Mouse (Mus musculus) forebrain, embryonic 13.5 days (tissue): Measurements from ENCODE around the gene Fam217b. TPM values are rescaled to one million over a fixed set of nuclear protein-coding genes. Genes with fewer than 3 reads are reported as not detected.

Experiments used
- ATAC-seq: fragments of 200-750 bp; cut with Nextera tagmentation; 2 replicates; pipeline ENCODE4 v1.8.0; 2017
- H3K27ac ChIP-seq: fragments of 300-500 bp; sonication (generic); 2 replicates; pipeline ENCODE4 v1.5.1; 2015; ENCODE audit warnings: inconsistent platforms, mild to moderate bottlenecking, moderate library complexity
- H3K27me3 ChIP-seq: fragments of 300-500 bp; sonication (generic); 2 replicates; pipeline ENCODE4 v1.6.1; 2015; ENCODE audit warnings: mild to moderate bottlenecking, inconsistent platforms
- H3K36me3 ChIP-seq: fragments of 300-500 bp; sonication (generic); 2 replicates; pipeline ENCODE4 v1.6.1; 2015; ENCODE audit warnings: mild to moderate bottlenecking, inconsistent platforms; ENCODE audit not compliant: poor library complexity, severe bottlenecking
- H3K4me1 ChIP-seq: fragments of 300-500 bp; sonication (generic); 2 replicates; pipeline ENCODE4 v1.6.1; 2015; ENCODE audit warnings: inconsistent platforms
- H3K4me2 ChIP-seq: fragments of 300-500 bp; sonication (generic); 2 replicates; pipeline ENCODE4 v1.6.1; 2015; ENCODE audit warnings: inconsistent platforms, mild to moderate bottlenecking, moderate library complexity
- H3K4me3 ChIP-seq: fragments of 300-500 bp; sonication (generic); 2 replicates; pipeline ENCODE4 v1.5.1; 2015; ENCODE audit warnings: mild to moderate bottlenecking, inconsistent platforms
- H3K9ac ChIP-seq: fragments of 300-500 bp; sonication (generic); 2 replicates; pipeline ENCODE4 v1.6.1; 2015; ENCODE audit warnings: mild to moderate bottlenecking, inconsistent platforms
- H3K9me3 ChIP-seq: fragments of 300-500 bp; sonication (generic); replicated peaks from 2 replicates; pipeline ENCODE4 v1.6.1; 2016; ENCODE audit warnings: inconsistent platforms
- WGBS: fragments of 180-500 bp; shearing (Covaris S2); methylation state at CpG from one replicate; pipeline ENCODE4 v1.1.7; 2015; 5-methylcytosine and 5-hydroxymethylcytosine counted together
- polyA plus RNA-seq: library from polyadenylated mRNA; unstranded; fragments of >200 nt; fragmentation: Nextera tagmentation; extraction: Ambion mirVana; gene quantifications from 2 replicates; pipeline ENCODE4 v1.2.1, GENCODE M21; 2015

Fam217b gene
- polyA plus RNA-seq = 1.9 and 3.1 TPM in 2 replicates

DNA sequence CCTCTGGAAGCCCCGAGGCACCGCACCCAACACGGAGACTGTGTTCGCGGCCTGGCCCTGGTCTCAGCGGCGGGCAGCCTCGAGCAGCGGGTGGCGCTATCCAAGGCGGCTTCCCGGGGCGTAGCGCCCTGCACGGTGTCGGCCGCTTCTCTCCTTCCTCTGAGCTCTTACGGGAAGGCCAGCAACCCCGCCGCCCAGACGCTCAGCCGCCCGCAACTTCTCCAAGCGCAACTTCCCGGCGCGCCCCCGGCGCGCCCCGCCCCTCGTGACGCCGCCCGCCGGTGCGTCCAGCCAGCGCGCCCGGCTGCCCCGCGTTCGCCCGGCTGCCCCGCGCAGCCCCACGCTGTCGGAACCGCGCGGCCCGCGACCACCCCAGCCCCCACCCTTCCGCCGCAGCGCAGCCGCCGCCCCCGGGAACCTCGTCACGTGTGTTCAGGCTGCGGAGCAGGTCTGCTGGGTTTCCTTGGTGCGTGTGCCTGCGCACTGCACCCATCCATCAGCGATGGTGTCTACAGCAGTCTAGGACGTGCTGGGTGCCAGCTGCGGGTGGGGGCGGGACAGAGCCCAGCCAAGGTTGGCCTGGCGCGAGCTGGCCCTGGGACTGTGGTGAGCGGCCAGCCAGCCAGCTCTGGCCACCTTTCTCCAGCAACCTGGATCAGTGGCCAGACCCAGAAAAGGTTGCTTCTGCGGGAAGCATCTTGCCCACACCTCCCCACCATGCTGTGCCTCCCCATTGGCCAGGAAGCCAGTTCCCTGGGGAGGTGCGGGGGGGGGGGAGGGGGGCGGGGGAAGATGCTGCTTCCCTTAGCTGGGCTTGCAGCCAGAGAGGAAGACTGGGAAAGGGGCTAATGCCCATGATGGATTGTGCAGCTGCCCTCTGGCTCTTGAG lies at the start of gene Fam217b, which contains the start of gene Ppp1r3d:
Gene Fam217b (plus strand): TSS at position 264 of the 889 bp plus-strand sequence.
Gene Ppp1r3d (minus strand): TSS at position 212 of the 889 bp plus-strand sequence.
- Histone ChIP-seq H3K4me3 (peak within 1 kb of the TSS; percentile 64), H3K27me3 (peaks cover 23% of the 10 kb centered on the region), H3K9ac (peak within 1 kb of the TSS; percentile 64), H3K9me3 (no peaks in the 10 kb centered on the region), H3K27ac (0 out of 2 replicates have a peak within 1 kb of the TSS, but pooled peaks have one; percentile 6), H3K4me2 (peak within 1 kb of the TSS; percentile 98), H3K36me3 (no peaks in the 10 kb centered on the region), H3K4me1 (peaks cover 18% of the 10 kb centered on the region)
- under 1% methylated on average over 48 of the region's 74 CpGs for WGBS
- ATAC-seq = peak; percentile 91

DNA sequence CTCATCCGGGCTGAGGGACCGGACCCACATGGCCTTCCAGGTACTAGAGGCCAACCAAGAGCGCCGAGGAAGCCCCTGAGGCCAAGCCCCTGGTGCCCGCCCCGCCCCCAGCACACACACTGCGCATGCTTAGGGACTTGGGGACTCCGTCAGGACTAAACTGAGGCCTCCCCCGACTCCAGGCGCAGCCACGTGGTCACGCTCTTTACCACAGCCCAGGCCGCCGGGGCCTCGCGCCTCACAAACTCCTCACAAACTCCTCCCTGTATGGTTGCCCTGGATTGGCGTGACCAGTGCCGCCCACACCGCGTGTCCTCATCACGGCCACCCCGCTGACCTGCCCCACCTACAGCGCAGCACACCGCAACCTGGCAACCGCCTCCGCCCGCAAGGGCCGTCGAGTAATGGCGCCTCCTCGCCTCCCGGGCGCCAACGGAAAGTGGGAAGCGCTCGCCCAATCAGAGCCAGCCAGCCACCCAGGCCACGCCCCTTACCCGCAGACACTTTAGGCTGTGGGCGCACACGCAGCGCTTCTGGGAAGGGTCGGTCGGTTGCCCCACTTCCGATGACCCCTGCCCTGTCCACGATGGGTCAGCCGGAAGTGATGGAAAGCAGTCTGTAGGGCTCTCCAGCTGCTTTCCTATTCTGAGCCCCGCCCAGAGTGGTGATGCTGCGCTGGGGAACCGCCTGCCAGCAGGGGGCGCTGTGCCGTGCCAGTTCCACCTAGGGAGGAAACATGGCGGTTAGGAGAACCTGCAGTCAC lies 7.1 kb upstream of the Fam217b start, which contains the start of gene Sycp2:
Gene Sycp2 (minus strand): TSS at position 633 of the 763 bp plus-strand sequence.
- Histone ChIP-seq H3K27me3 (peaks cover 3% of the 10 kb centered on the region), H3K4me2 (no peak within 1 kb of the TSS), H3K4me3 (no peak within 1 kb of the TSS), H3K36me3 (no peaks in the 10 kb centered on the region), H3K27ac (no peak within 1 kb of the TSS), H3K9me3 (peaks cover 5% of the 10 kb centered on the region; the same call in 1 of the 2 replicates), H3K9ac (no peak within 1 kb of the TSS), H3K4me1 (no peaks in the 10 kb centered on the region)
- 86% methylated on average over 52 of the region's 52 CpGs for WGBS
- ATAC-seq = no peak

DNA sequence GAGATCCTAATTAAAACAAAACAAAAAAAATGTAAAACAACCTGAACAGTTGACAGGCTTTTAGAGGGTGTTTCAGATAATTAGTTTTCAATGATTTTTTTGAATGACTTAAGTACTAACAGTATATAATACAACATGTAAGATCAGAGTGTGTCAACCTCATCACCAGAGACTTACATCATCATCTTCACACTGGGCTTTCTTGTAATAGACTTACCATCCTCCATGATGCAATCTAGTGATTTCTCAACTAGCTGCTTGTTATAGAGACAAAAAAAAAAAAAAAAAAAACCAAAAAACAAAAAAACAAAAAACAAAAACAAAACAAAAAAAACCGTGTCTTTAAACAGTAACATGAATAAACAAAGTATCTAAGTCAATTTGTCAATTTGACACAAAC lies 5.3 kb upstream of the Fam217b start:
- Histone ChIP-seq H3K4me3 (no peak overlapping the region), H3K27ac (no peak overlapping the region), H3K9ac (no peak overlapping the region), H3K4me2 (no peak overlapping the region), H3K36me3 (no peaks in the 10 kb centered on the region), H3K27me3 (peaks cover 21% of the 10 kb centered on the region), H3K4me1 (peaks cover 9% of the 10 kb centered on the region), H3K9me3 (peaks cover 5% of the 10 kb centered on the region; the same call in 1 of the 2 replicates)
- 79% methylated on average over 1 of the region's 1 CpGs for WGBS
- ATAC-seq = no peak

- WGBS = 80% methylated on average over 6 of the region's 6 CpGs
- Histone ChIP-seq H3K4me1 (peaks cover 18% of the 10 kb centered on the region), H3K36me3 (no peaks in the 10 kb centered on the region), H3K9me3 (peaks cover 5% of the 10 kb centered on the region; the same call in 1 of the 2 replicates), H3K27me3 (peaks cover 23% of the 10 kb centered on the region), H3K27ac (no peak overlapping the region), H3K9ac (no peak overlapping the region), H3K4me2 (no peak overlapping the region), H3K4me3 (no peak overlapping the region)
- ATAC-seq = no peak
Measured at GRCm38 (mm10) chr2:178410286-178410685, 4.0 kb upstream of the Fam217b start.

GRCm38 (mm10) chr2:178412598-178412997 lies 1.7 kb upstream of the Fam217b start:
- Histone ChIP-seq H3K27me3 (peaks cover 23% of the 10 kb centered on the region), H3K36me3 (no peaks in the 10 kb centered on the region)
- whole genome bisulfite sequencing = 85% methylated on average over 6 of the region's 6 CpGs

GRCm38 (mm10) chr2:178413081-178413480 lies 1.2 kb upstream of the Fam217b start:
- no peak for ATAC-seq
- 67% methylated on average over 13 of the region's 13 CpGs for WGBS
- H3K36me3 ChIP-seq = no peaks in the 10 kb centered on the region
- no peaks in the 10 kb centered on the region for H3K9me3 ChIP-seq
- no peak overlapping the region for H3K27ac ChIP-seq
- H3K4me1 ChIP-seq = peaks cover 18% of the 10 kb centered on the region
- peak overlapping the region; percentile 64; the same call in 1 of the 2 replicates for H3K4me3 ChIP-seq
- no peak overlapping the region for H3K9ac ChIP-seq
- peak overlapping the region; percentile 98 for H3K4me2 ChIP-seq
- peaks cover 23% of the 10 kb centered on the region for H3K27me3 ChIP-seq

More at GRCm38 (mm10) chr2:178412598-178412997, 1.7 kb upstream of the Fam217b start:
- H3K27ac ChIP-seq = no peak overlapping the region
- peaks cover 18% of the 10 kb centered on the region for H3K4me1 ChIP-seq
- H3K4me2 ChIP-seq = no peak overlapping the region
- ATAC-seq = no peak
- H3K4me3 ChIP-seq = no peak overlapping the region
- H3K9ac ChIP-seq = no peak overlapping the region
- 0 out of 2 replicates have a peak, but pooled peaks cover under 1% of the 10 kb centered on the region for H3K9me3 ChIP-seq

GRCm38 (mm10) chr2:178413481-178414260 lies 653 bp upstream of the Fam217b start:
- peak overlapping the region; percentile 64 for H3K9ac ChIP-seq
- peaks cover 18% of the 10 kb centered on the region for H3K4me1 ChIP-seq
- no peak overlapping the region for H3K27ac ChIP-seq
- peak; percentile 11 for ATAC-seq
- H3K36me3 ChIP-seq = no peaks in the 10 kb centered on the region
- WGBS = 15% methylated on average over 75 of the region's 75 CpGs
- H3K4me3 ChIP-seq = peak overlapping the region; percentile 64
- H3K27me3 ChIP-seq = peaks cover 23% of the 10 kb centered on the region
- H3K4me2 ChIP-seq = peak overlapping the region; percentile 98
- no peaks in the 10 kb centered on the region for H3K9me3 ChIP-seq

- Histone ChIP-seq H3K4me1 (peaks cover 18% of the 10 kb centered on the region), H3K27ac (0 out of 2 replicates have a peak overlapping the region, but pooled peaks have one; percentile 6), H3K4me3 (peak overlapping the region; percentile 64), H3K36me3 (no peaks in the 10 kb centered on the region), H3K9ac (peak overlapping the region; percentile 64), H3K4me2 (peak overlapping the region; percentile 98), H3K9me3 (no peaks in the 10 kb centered on the region), H3K27me3 (peaks cover 23% of the 10 kb centered on the region)
- no peak for ATAC-seq
- WGBS = 33% methylated on average over 3 of the region's 3 CpGs
Measured at GRCm38 (mm10) chr2:178415150-178415448, 775 bp downstream of the Fam217b start.

DNA sequence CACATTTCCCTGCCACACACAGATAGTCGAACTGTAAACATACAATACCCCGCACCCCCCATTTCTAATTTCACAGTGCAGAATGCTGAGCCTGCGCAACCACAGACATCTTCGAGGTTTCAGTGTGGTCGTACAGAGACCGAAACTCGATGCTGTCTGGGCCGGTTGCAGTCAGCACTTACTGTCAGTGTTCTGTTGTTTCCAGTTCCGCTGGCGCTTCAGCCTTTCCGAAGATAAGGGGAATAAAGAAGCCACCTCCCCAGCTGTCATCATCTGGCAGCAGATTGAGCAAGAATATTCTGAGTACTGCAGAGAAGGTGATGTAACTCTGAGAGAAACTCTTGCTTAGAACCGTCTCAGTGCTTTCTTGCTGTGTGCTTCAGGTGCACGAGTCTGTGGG lies 2.1 kb downstream of the Fam217b start:
- Histone ChIP-seq H3K4me1 (peaks cover 18% of the 10 kb centered on the region), H3K4me3 (no peak overlapping the region), H3K4me2 (no peak overlapping the region), H3K27ac (no peak overlapping the region), H3K9me3 (no peaks in the 10 kb centered on the region), H3K27me3 (peaks cover 23% of the 10 kb centered on the region), H3K9ac (no peak overlapping the region), H3K36me3 (no peaks in the 10 kb centered on the region)
- no peak for ATAC-seq
- WGBS = 83% methylated on average over 13 of the region's 13 CpGs

DNA sequence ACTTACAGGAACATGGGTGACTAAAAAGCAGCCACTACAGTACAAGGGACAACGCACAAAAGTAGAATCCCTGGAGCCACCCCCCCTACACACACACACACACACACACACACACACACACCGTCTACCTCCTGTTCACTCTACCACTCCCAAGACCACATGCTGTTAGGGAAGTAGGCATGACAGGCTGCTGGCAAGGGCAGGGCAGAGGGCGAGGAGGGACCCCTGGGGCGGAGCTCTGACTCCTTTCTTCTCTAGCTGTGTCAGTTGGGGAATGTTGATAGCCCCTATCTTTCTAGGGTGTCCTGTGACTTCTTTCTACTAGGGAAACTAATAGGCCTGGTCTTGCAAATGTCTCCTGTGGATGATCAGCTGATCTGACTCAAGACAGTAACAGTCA lies 2.6 kb downstream of the Fam217b start:
- WGBS = 81% methylated on average over 4 of the region's 4 CpGs

GRCm38 (mm10) chr2:178420576-178420975 lies 6.3 kb downstream of the Fam217b start:
- H3K9me3 ChIP-seq = no peaks in the 10 kb centered on the region
- no peak overlapping the region for H3K27ac ChIP-seq
- H3K27me3 ChIP-seq = no peaks in the 10 kb centered on the region
- H3K4me1 ChIP-seq = no peaks in the 10 kb centered on the region
- no peak overlapping the region for H3K9ac ChIP-seq
- no peak overlapping the region for H3K4me3 ChIP-seq
- no peaks in the 10 kb centered on the region for H3K36me3 ChIP-seq
- H3K4me2 ChIP-seq = no peak overlapping the region
- ATAC-seq = no peak
- WGBS = 87% methylated on average over 9 of the region's 9 CpGs

More for the DNA sequence above, 2.6 kb downstream of the Fam217b start:
- Histone ChIP-seq H3K4me3 (no peak overlapping the region), H3K27ac (no peak overlapping the region), H3K27me3 (peaks cover 21% of the 10 kb centered on the region), H3K4me1 (peaks cover 18% of the 10 kb centered on the region), H3K9me3 (no peaks in the 10 kb centered on the region), H3K9ac (no peak overlapping the region), H3K36me3 (no peaks in the 10 kb centered on the region), H3K4me2 (no peak overlapping the region)
- ATAC-seq = no peak
